Mouse (Mus musculus): ENCODE results near the gene Glb1. TPM values are rescaled to one million over a fixed set of nuclear protein-coding genes. Genes with fewer than 3 reads are reported as not detected.

Glb1 gene
- polyA plus RNA-seq, 1 experiment from 2014 or later: 53.2 TPM

DNA sequence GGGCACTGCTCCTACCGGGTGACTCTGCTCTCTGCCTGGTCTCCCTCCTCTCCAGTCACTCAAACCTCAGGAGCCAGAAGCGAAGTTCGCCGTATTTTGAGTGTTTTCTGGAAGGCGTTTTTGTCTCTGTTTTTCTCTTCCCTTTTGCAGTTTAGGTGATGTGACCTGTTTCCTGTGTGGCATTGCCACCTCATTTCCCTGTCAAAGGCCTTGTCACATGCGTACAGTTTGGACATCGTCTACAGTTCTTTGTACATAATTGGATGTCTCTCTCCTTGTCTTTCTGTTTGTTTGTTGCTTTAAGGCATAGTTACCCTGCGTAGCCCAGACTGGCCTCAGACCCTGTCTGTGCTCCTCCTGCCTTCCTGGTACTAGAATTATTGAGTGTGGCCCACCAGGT is 26.5 kb downstream of the Glb1 start:
- no peaks in the 10 kb centered on the region for H3K27me3 ChIP-seq (ENCODE audit: control insufficient read depth, insufficient read depth, low read length)
- H3K27ac ChIP-seq (replicated peaks in 1 of 2; ENCODE audit: control insufficient read depth in 1 of 2, insufficient read depth in 1 of 2, low read depth in 2 of 2, low read length in 2 of 2): no peak overlapping the region
- no peaks in the 10 kb centered on the region for H3K4me1 ChIP-seq (ENCODE audit: control insufficient read depth in 2 of 2, insufficient read depth in 2 of 2, low read length in 2 of 2)
- H3K9ac ChIP-seq (ENCODE audit: low read length): no peak overlapping the region
- H3K4me2 ChIP-seq (ENCODE audit: low read length): no peak overlapping the region
- WGBS: 87% methylated on average over 8 of the region's 8 CpGs
- no peak overlapping the region for H3K4me3 ChIP-seq (ENCODE audit: control insufficient read depth in 1 of 2, insufficient read depth in 1 of 2, low read depth in 1 of 2, low read length in 2 of 2)
- peaks cover 24% of the 10 kb centered on the region for H3K36me3 ChIP-seq (ENCODE audit: control insufficient read depth, insufficient read depth, low read length)
- no peak for ATAC-seq (ENCODE audit: insufficient number of reproducible peaks, insufficient read depth, low FRiP score, low read depth)
- H3K9me3 ChIP-seq (ENCODE audit: control insufficient read depth, low read length): peaks cover 6% of the 10 kb centered on the region

DNA sequence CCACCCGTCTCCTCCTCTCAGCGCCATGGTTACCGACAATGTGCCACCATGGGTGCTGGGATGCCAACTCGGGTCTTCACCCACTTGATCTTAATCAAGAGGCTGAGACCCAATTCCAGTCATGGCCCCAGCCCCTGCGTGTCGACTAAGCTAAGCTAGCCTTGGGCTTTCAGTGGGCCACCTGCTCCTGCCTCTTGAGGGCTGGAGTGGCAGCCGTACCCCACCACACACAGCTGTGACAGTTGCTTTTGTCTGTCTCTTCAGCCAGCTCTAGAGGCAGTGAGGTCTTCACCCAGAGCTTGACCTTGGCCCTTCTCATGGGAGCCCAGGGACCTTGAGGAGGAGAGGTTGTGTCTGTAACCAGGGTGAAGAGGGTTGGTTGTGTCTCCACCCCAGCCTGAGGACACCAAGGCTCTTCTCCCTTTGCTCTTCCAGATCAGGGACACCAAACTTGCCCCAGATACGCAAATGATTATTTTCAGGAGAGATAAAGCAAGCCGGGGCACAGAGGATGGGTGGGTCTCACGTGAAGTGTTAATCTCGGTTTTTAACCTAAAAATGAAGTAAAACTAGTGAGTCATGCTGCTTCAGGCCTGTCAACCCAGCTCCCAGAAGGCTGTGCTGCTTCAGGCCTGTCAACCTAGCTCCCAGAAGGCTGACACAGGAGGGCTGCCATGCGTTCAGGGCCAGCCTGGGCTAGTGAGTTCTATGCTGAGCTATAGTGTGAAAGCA is 27.4 kb downstream of the Glb1 start:
- H3K36me3 ChIP-seq (ENCODE audit: control insufficient read depth, insufficient read depth, low read length): peaks cover 26% of the 10 kb centered on the region
- H3K4me1 ChIP-seq (ENCODE audit: control insufficient read depth in 2 of 2, insufficient read depth in 2 of 2, low read length in 2 of 2): no peaks in the 10 kb centered on the region
- H3K9me3 ChIP-seq (ENCODE audit: control insufficient read depth, low read length): peaks cover 6% of the 10 kb centered on the region
- 83% methylated on average over 12 of the region's 12 CpGs for WGBS
- H3K4me3 ChIP-seq (ENCODE audit: control insufficient read depth in 1 of 2, insufficient read depth in 1 of 2, low read depth in 1 of 2, low read length in 2 of 2): no peak overlapping the region
- no peak overlapping the region for H3K9ac ChIP-seq (ENCODE audit: low read length)
- no peak overlapping the region for H3K4me2 ChIP-seq (ENCODE audit: low read length)
- H3K27ac ChIP-seq (replicated peaks in 1 of 2; ENCODE audit: control insufficient read depth in 1 of 2, insufficient read depth in 1 of 2, low read depth in 2 of 2, low read length in 2 of 2): no peak overlapping the region
- no peaks in the 10 kb centered on the region for H3K27me3 ChIP-seq (ENCODE audit: control insufficient read depth, insufficient read depth, low read length)
- no peak for ATAC-seq (ENCODE audit: insufficient number of reproducible peaks, insufficient read depth, low FRiP score, low read depth)

DNA sequence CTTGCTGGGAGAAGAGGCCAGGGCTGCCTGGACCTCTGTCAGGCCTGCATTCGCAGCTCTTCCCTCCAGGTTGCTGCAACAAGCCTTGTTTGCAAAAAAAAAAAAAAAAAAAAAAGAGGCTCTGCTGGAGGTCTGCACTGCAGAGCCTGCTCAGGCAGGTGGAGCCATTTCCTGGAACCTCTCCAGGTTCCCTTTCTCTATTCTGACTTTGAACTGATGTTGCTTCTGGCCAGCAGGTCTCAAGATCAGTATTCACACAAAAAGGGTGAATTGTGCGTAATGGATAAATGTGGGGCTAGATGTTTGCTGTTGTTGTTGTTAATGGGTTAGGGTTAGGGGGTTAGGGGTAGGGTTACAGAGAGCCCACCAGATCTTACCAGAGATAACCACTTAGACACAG is 34.8 kb downstream of the Glb1 start:
- no peak overlapping the region for H3K27ac ChIP-seq (replicated peaks in 1 of 2; ENCODE audit: control insufficient read depth in 1 of 2, insufficient read depth in 1 of 2, low read depth in 2 of 2, low read length in 2 of 2)
- H3K9me3 ChIP-seq (ENCODE audit: control insufficient read depth, low read length): peaks cover 4% of the 10 kb centered on the region; the same call in 1 of the 2 replicates
- H3K4me3 ChIP-seq (ENCODE audit: control insufficient read depth in 1 of 2, insufficient read depth in 1 of 2, low read depth in 1 of 2, low read length in 2 of 2): no peak overlapping the region
- peaks cover 37% of the 10 kb centered on the region for H3K36me3 ChIP-seq (ENCODE audit: control insufficient read depth, insufficient read depth, low read length)
- no peak overlapping the region for H3K4me2 ChIP-seq (ENCODE audit: low read length)
- H3K4me1 ChIP-seq (ENCODE audit: control insufficient read depth in 2 of 2, insufficient read depth in 2 of 2, low read length in 2 of 2): no peaks in the 10 kb centered on the region
- no peaks in the 10 kb centered on the region for H3K27me3 ChIP-seq (ENCODE audit: control insufficient read depth, insufficient read depth, low read length)
- H3K9ac ChIP-seq (ENCODE audit: low read length): no peak overlapping the region
- ATAC-seq (ENCODE audit: insufficient number of reproducible peaks, insufficient read depth, low FRiP score, low read depth): no peak
- WGBS: 82% methylated on average over 2 of the region's 2 CpGs

DNA sequence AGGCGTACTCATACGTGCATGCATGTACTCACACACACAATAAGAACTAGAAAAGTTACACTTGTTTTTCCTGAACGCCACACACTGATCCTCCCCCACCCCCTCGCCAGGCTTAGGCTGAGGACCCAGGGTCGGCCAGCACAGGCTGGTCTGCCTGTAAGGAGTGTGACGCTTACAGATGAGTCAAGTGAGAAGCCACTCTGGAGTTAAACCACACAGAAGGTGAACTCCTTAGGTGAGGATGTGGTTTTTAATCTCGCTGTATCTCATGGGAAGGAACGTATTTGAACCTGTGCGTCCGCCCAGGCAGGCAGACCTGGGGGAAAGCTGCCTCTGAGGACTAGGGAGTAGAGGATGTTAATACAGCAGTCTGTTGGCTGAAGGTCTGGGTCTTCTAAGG is 39.7 kb downstream of the Glb1 start:
- H3K4me1 ChIP-seq (ENCODE audit: control insufficient read depth in 2 of 2, insufficient read depth in 2 of 2, low read length in 2 of 2): no peaks in the 10 kb centered on the region
- no peak overlapping the region for H3K4me3 ChIP-seq (ENCODE audit: control insufficient read depth in 1 of 2, insufficient read depth in 1 of 2, low read depth in 1 of 2, low read length in 2 of 2)
- no peak overlapping the region for H3K9ac ChIP-seq (ENCODE audit: low read length)
- H3K27me3 ChIP-seq (ENCODE audit: control insufficient read depth, insufficient read depth, low read length): no peaks in the 10 kb centered on the region
- no peak for ATAC-seq (ENCODE audit: insufficient number of reproducible peaks, insufficient read depth, low FRiP score, low read depth)
- peaks cover 4% of the 10 kb centered on the region; the same call in 1 of the 2 replicates for H3K9me3 ChIP-seq (ENCODE audit: control insufficient read depth, low read length)
- no peak overlapping the region for H3K27ac ChIP-seq (replicated peaks in 1 of 2; ENCODE audit: control insufficient read depth in 1 of 2, insufficient read depth in 1 of 2, low read depth in 2 of 2, low read length in 2 of 2)
- H3K4me2 ChIP-seq (ENCODE audit: low read length): no peak overlapping the region
- H3K36me3 ChIP-seq (ENCODE audit: control insufficient read depth, insufficient read depth, low read length): peaks cover 25% of the 10 kb centered on the region
- 82% methylated on average over 10 of the region's 10 CpGs for WGBS

GRCm38 (mm10) chr9:114442225-114442624 is 41.3 kb downstream of the Glb1 start:
- no peak overlapping the region for H3K4me2 ChIP-seq (ENCODE audit: low read length)
- H3K4me1 ChIP-seq (ENCODE audit: control insufficient read depth in 2 of 2, insufficient read depth in 2 of 2, low read length in 2 of 2): peaks cover 0 to 5% of the 10 kb centered on the region in 2 experiments; a peak in 3 of 4 replicates
- WGBS: 93% methylated on average over 9 of the region's 9 CpGs
- no peaks in the 10 kb centered on the region for H3K9me3 ChIP-seq (ENCODE audit: control insufficient read depth, low read length)
- H3K27me3 ChIP-seq (ENCODE audit: control insufficient read depth, insufficient read depth, low read length): no peaks in the 10 kb centered on the region
- H3K36me3 ChIP-seq (ENCODE audit: control insufficient read depth, insufficient read depth, low read length): peaks cover 18% of the 10 kb centered on the region
- H3K27ac ChIP-seq (replicated peaks in 1 of 2; ENCODE audit: control insufficient read depth in 1 of 2, insufficient read depth in 1 of 2, low read depth in 2 of 2, low read length in 2 of 2): no peak overlapping the region
- H3K9ac ChIP-seq (ENCODE audit: low read length): no peak overlapping the region
- no peak overlapping the region for H3K4me3 ChIP-seq (ENCODE audit: control insufficient read depth in 1 of 2, insufficient read depth in 1 of 2, low read depth in 1 of 2, low read length in 2 of 2)
- no peak for ATAC-seq (ENCODE audit: insufficient number of reproducible peaks, insufficient read depth, low FRiP score, low read depth)

- 79% methylated on average over 9 of the region's 9 CpGs for WGBS
- peaks cover 0 to 5% of the 10 kb centered on the region in 2 experiments; a peak in 3 of 4 replicates for H3K4me1 ChIP-seq (ENCODE audit: control insufficient read depth in 2 of 2, insufficient read depth in 2 of 2, low read length in 2 of 2)
- no peak overlapping the region for H3K4me3 ChIP-seq (ENCODE audit: control insufficient read depth in 1 of 2, insufficient read depth in 1 of 2, low read depth in 1 of 2, low read length in 2 of 2)
- H3K4me2 ChIP-seq (ENCODE audit: low read length): no peak overlapping the region
- H3K9ac ChIP-seq (ENCODE audit: low read length): no peak overlapping the region
- H3K27ac ChIP-seq (replicated peaks in 1 of 2; ENCODE audit: control insufficient read depth in 1 of 2, insufficient read depth in 1 of 2, low read depth in 2 of 2, low read length in 2 of 2): no peak overlapping the region
- peaks cover 13% of the 10 kb centered on the region for H3K36me3 ChIP-seq (ENCODE audit: control insufficient read depth, insufficient read depth, low read length)
- H3K27me3 ChIP-seq (ENCODE audit: control insufficient read depth, insufficient read depth, low read length): no peaks in the 10 kb centered on the region
- no peak for ATAC-seq (ENCODE audit: insufficient number of reproducible peaks, insufficient read depth, low FRiP score, low read depth)
- no peaks in the 10 kb centered on the region for H3K9me3 ChIP-seq (ENCODE audit: control insufficient read depth, low read length)
Observed at GRCm38 (mm10) chr9:114442893-114443292, 42.0 kb downstream of the Glb1 start.

GRCm38 (mm10) chr9:114443351-114443750 is 42.5 kb downstream of the Glb1 start:
- no peak for ATAC-seq (ENCODE audit: insufficient number of reproducible peaks, insufficient read depth, low FRiP score, low read depth)
- H3K4me3 ChIP-seq (ENCODE audit: control insufficient read depth in 1 of 2, insufficient read depth in 1 of 2, low read depth in 1 of 2, low read length in 2 of 2): no peak overlapping the region
- H3K27me3 ChIP-seq (ENCODE audit: control insufficient read depth, insufficient read depth, low read length): no peaks in the 10 kb centered on the region
- no peak overlapping the region for H3K27ac ChIP-seq (replicated peaks in 1 of 2; ENCODE audit: control insufficient read depth in 1 of 2, insufficient read depth in 1 of 2, low read depth in 2 of 2, low read length in 2 of 2)
- H3K4me1 ChIP-seq (ENCODE audit: control insufficient read depth in 2 of 2, insufficient read depth in 2 of 2, low read length in 2 of 2): peaks cover 0 to 5% of the 10 kb centered on the region in 2 experiments; a peak in 3 of 4 replicates
- H3K9me3 ChIP-seq (ENCODE audit: control insufficient read depth, low read length): no peaks in the 10 kb centered on the region
- H3K9ac ChIP-seq (ENCODE audit: low read length): no peak overlapping the region
- WGBS: 90% methylated on average over 8 of the region's 8 CpGs
- peaks cover 8% of the 10 kb centered on the region for H3K36me3 ChIP-seq (ENCODE audit: control insufficient read depth, insufficient read depth, low read length)
- no peak overlapping the region for H3K4me2 ChIP-seq (ENCODE audit: low read length)

DNA sequence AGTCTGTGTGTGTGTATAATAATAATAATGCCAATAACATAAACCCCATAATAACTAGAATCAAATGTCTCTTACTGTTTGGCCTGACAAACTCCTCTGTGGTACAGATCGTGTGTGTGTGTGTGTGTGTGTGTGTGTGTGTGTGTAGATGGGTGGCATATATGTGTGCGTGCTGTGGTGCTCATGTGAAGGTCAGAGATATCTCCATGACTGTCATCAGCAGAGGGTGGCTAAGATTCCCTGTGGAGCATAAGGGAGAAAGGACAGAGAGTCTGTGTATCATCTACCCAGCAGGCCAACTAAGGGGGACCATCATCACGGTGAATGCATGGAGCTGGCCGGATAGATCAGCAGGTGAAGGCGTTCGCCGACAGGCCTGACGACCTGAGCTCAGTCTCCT is 46.0 kb downstream of the Glb1 start:
- 35% methylated on average over 8 of the region's 8 CpGs for WGBS
- H3K27me3 ChIP-seq (ENCODE audit: control insufficient read depth, insufficient read depth, low read length): no peaks in the 10 kb centered on the region
- no peak overlapping the region for H3K4me2 ChIP-seq (ENCODE audit: low read length)
- H3K9ac ChIP-seq (ENCODE audit: low read length): no peak overlapping the region
- ATAC-seq (ENCODE audit: insufficient number of reproducible peaks, insufficient read depth, low FRiP score, low read depth): no peak; the same call in 1 of the 2 replicates
- H3K4me1 ChIP-seq (ENCODE audit: control insufficient read depth in 2 of 2, insufficient read depth in 2 of 2, low read length in 2 of 2): peaks cover 0 to 5% of the 10 kb centered on the region in 2 experiments; a peak in 3 of 4 replicates
- H3K4me3 ChIP-seq (ENCODE audit: control insufficient read depth in 1 of 2, insufficient read depth in 1 of 2, low read depth in 1 of 2, low read length in 2 of 2): no peak overlapping the region
- peaks cover 4% of the 10 kb centered on the region; the same call in 1 of the 2 replicates for H3K36me3 ChIP-seq (ENCODE audit: control insufficient read depth, insufficient read depth, low read length)
- H3K9me3 ChIP-seq (ENCODE audit: control insufficient read depth, low read length): no peaks in the 10 kb centered on the region
- no peak overlapping the region for H3K27ac ChIP-seq (replicated peaks in 1 of 2; ENCODE audit: control insufficient read depth in 1 of 2, insufficient read depth in 1 of 2, low read depth in 2 of 2, low read length in 2 of 2)

Measured in heart, embryonic 14.5 days (tissue).